Mouse (Mus musculus): ENCODE measurements around the gene Rnaseh2b. TPM values are rescaled to one million over a fixed set of nuclear protein-coding genes. Genes with fewer than 3 reads are reported as not detected.

Gene Rnaseh2b
- polyA plus RNA-seq, 1 experiment from 2014 or later: 69.1 TPM

GRCm38 (mm10) chr14:62311672-62312071, 19.3 kb downstream of the Rnaseh2b start:
- no peaks in the 10 kb centered on the region for H3K9me3 ChIP-seq (replicated peaks)
- peaks cover 22% of the 10 kb centered on the region for H3K4me1 ChIP-seq (replicated peaks)
- no peak for ATAC-seq (ENCODE audit: insufficient number of reproducible peaks, low FRiP score)
- no peak overlapping the region for H3K27ac ChIP-seq (ENCODE audit: poor library complexity, severe bottlenecking)
- H3K36me3 ChIP-seq: no peaks in the 10 kb centered on the region
- H3K4me3 ChIP-seq: no peak overlapping the region
- no peaks in the 10 kb centered on the region for H3K27me3 ChIP-seq (replicated peaks)
- WGBS: 72% methylated on average over 1 of the region's 1 CpGs
- no peak overlapping the region for H3K9ac ChIP-seq
- no peak overlapping the region for H3K4me2 ChIP-seq

GRCm38 (mm10) chr14:62322581-62323344, 30.4 kb downstream of the Rnaseh2b start:
- H3K9ac ChIP-seq: no peak overlapping the region

GRCm38 (mm10) chr14:62323457-62323856, 31.1 kb downstream of the Rnaseh2b start:
- Histone ChIP-seq H3K36me3 (no peaks in the 10 kb centered on the region), H3K9me3 (replicated peaks) (no peaks in the 10 kb centered on the region), H3K27me3 (replicated peaks) (no peaks in the 10 kb centered on the region), H3K27ac (ENCODE audit: poor library complexity, severe bottlenecking) (no peak overlapping the region), H3K4me2 (no peak overlapping the region), H3K4me3 (no peak overlapping the region), H3K9ac (no peak overlapping the region), H3K4me1 (replicated peaks) (peaks cover 9% of the 10 kb centered on the region)
- WGBS: 82% methylated on average over 5 of the region's 5 CpGs
- ATAC-seq (ENCODE audit: insufficient number of reproducible peaks, low FRiP score): no peak

More at GRCm38 (mm10) chr14:62322581-62323344, 30.4 kb downstream of the Rnaseh2b start:
- H3K27ac ChIP-seq (ENCODE audit: poor library complexity, severe bottlenecking): no peak overlapping the region
- H3K4me2 ChIP-seq: no peak overlapping the region
- H3K4me3 ChIP-seq: no peak overlapping the region
- ATAC-seq (ENCODE audit: insufficient number of reproducible peaks, low FRiP score): no peak
- no peaks in the 10 kb centered on the region for H3K9me3 ChIP-seq (replicated peaks)
- no peaks in the 10 kb centered on the region for H3K36me3 ChIP-seq
- WGBS: 59% methylated on average over 6 of the region's 6 CpGs
- no peaks in the 10 kb centered on the region for H3K27me3 ChIP-seq (replicated peaks)
- H3K4me1 ChIP-seq (replicated peaks): peaks cover 8% of the 10 kb centered on the region

- no peak overlapping the region for H3K9ac ChIP-seq
- H3K4me3 ChIP-seq: no peak overlapping the region
- H3K27me3 ChIP-seq (replicated peaks): no peaks in the 10 kb centered on the region
- H3K27ac ChIP-seq (ENCODE audit: poor library complexity, severe bottlenecking): no peak overlapping the region
- H3K4me1 ChIP-seq (replicated peaks): peaks cover 12% of the 10 kb centered on the region
- no peak for ATAC-seq (ENCODE audit: insufficient number of reproducible peaks, low FRiP score)
- H3K36me3 ChIP-seq: no peaks in the 10 kb centered on the region
- no peaks in the 10 kb centered on the region for H3K9me3 ChIP-seq (replicated peaks)
- 82% methylated on average over 5 of the region's 5 CpGs for WGBS
- H3K4me2 ChIP-seq: no peak overlapping the region
Observed at GRCm38 (mm10) chr14:62324943-62325342, 32.6 kb downstream of the Rnaseh2b start.

- ATAC-seq (ENCODE audit: insufficient number of reproducible peaks, low FRiP score): no peak
- peaks cover 13% of the 10 kb centered on the region for H3K4me1 ChIP-seq (replicated peaks)
- no peak overlapping the region for H3K4me2 ChIP-seq
- no peak overlapping the region for H3K4me3 ChIP-seq
- H3K27me3 ChIP-seq (replicated peaks): no peaks in the 10 kb centered on the region
- 73% methylated on average over 3 of the region's 3 CpGs for WGBS
- H3K27ac ChIP-seq (ENCODE audit: poor library complexity, severe bottlenecking): no peak overlapping the region
- no peak overlapping the region for H3K9ac ChIP-seq
- no peaks in the 10 kb centered on the region for H3K9me3 ChIP-seq (replicated peaks)
- H3K36me3 ChIP-seq: no peaks in the 10 kb centered on the region
Observed at GRCm38 (mm10) chr14:62326026-62326425, 33.6 kb downstream of the Rnaseh2b start.

GRCm38 (mm10) chr14:62327171-62327570, 34.8 kb downstream of the Rnaseh2b start:
- ATAC-seq (ENCODE audit: insufficient number of reproducible peaks, low FRiP score): no peak
- 38% methylated on average over 2 of the region's 2 CpGs for WGBS

GRCm38 (mm10) chr14:62328606-62329005, 36.2 kb downstream of the Rnaseh2b start:
- no peak overlapping the region for H3K4me2 ChIP-seq
- no peak overlapping the region for H3K9ac ChIP-seq
- no peak overlapping the region for H3K27ac ChIP-seq (ENCODE audit: poor library complexity, severe bottlenecking)
- no peaks in the 10 kb centered on the region for H3K36me3 ChIP-seq
- no peak for ATAC-seq (ENCODE audit: insufficient number of reproducible peaks, low FRiP score)
- peaks cover 25% of the 10 kb centered on the region for H3K4me1 ChIP-seq (replicated peaks)
- H3K27me3 ChIP-seq (replicated peaks): no peaks in the 10 kb centered on the region
- no peak overlapping the region for H3K4me3 ChIP-seq
- 42% methylated on average over 6 of the region's 6 CpGs for WGBS
- H3K9me3 ChIP-seq (replicated peaks): no peaks in the 10 kb centered on the region

More at GRCm38 (mm10) chr14:62327171-62327570, 34.8 kb downstream of the Rnaseh2b start:
- no peak overlapping the region for H3K27ac ChIP-seq (ENCODE audit: poor library complexity, severe bottlenecking)
- H3K4me2 ChIP-seq: no peak overlapping the region
- no peaks in the 10 kb centered on the region for H3K27me3 ChIP-seq (replicated peaks)
- H3K9me3 ChIP-seq (replicated peaks): no peaks in the 10 kb centered on the region
- H3K4me1 ChIP-seq (replicated peaks): peaks cover 18% of the 10 kb centered on the region
- no peaks in the 10 kb centered on the region for H3K36me3 ChIP-seq
- no peak overlapping the region for H3K9ac ChIP-seq
- no peak overlapping the region for H3K4me3 ChIP-seq

GRCm38 (mm10) chr14:62329631-62330030, 37.2 kb downstream of the Rnaseh2b start:
- Histone ChIP-seq H3K36me3 (no peaks in the 10 kb centered on the region), H3K9ac (no peak overlapping the region), H3K4me1 (replicated peaks) (peaks cover 30% of the 10 kb centered on the region), H3K27me3 (replicated peaks) (no peaks in the 10 kb centered on the region), H3K27ac (ENCODE audit: poor library complexity, severe bottlenecking) (no peak overlapping the region), H3K4me2 (no peak overlapping the region), H3K9me3 (replicated peaks) (no peaks in the 10 kb centered on the region), H3K4me3 (no peak overlapping the region)
- WGBS: 77% methylated on average over 3 of the region's 3 CpGs
- no peak for ATAC-seq (ENCODE audit: insufficient number of reproducible peaks, low FRiP score)

- H3K9ac ChIP-seq: peak overlapping the region; percentile 88
- H3K4me2 ChIP-seq: peak overlapping the region; percentile 90
- H3K36me3 ChIP-seq: no peaks in the 10 kb centered on the region
- ATAC-seq (ENCODE audit: insufficient number of reproducible peaks, low FRiP score): no peak; the same call in 1 of the 2 replicates
- 22% methylated on average over 6 of the region's 6 CpGs for WGBS
- peaks cover 28% of the 10 kb centered on the region for H3K4me1 ChIP-seq (replicated peaks)
- H3K27me3 ChIP-seq (replicated peaks): no peaks in the 10 kb centered on the region
- H3K27ac ChIP-seq (ENCODE audit: poor library complexity, severe bottlenecking): peak overlapping the region; percentile 85; the same call in 1 of the 2 replicates
- H3K9me3 ChIP-seq (replicated peaks): no peaks in the 10 kb centered on the region
- peak overlapping the region; percentile 90 for H3K4me3 ChIP-seq
Observed at GRCm38 (mm10) chr14:62331457-62331856, 39.1 kb downstream of the Rnaseh2b start.

GRCm38 (mm10) chr14:62331866-62332619, 39.7 kb downstream of the Rnaseh2b start:
- Histone ChIP-seq H3K9ac (peak overlapping the region; percentile 88), H3K27me3 (replicated peaks) (no peaks in the 10 kb centered on the region), H3K4me2 (peak overlapping the region; percentile 90), H3K4me1 (replicated peaks) (peaks cover 22% of the 10 kb centered on the region), H3K4me3 (peak overlapping the region; percentile 90), H3K36me3 (no peaks in the 10 kb centered on the region), H3K9me3 (replicated peaks) (no peaks in the 10 kb centered on the region), H3K27ac (ENCODE audit: poor library complexity, severe bottlenecking) (peak overlapping the region; percentile 85)
- under 1% methylated on average over 62 of the region's 62 CpGs for WGBS
- ATAC-seq (ENCODE audit: insufficient number of reproducible peaks, low FRiP score): peak; percentile 84

GRCm38 (mm10) chr14:62333909-62334687, 41.7 kb downstream of the Rnaseh2b start:
- no peak overlapping the region for H3K4me3 ChIP-seq
- no peak overlapping the region for H3K9ac ChIP-seq
- ATAC-seq (ENCODE audit: insufficient number of reproducible peaks, low FRiP score): no peak
- H3K27ac ChIP-seq (ENCODE audit: poor library complexity, severe bottlenecking): no peak overlapping the region
- peaks cover 20% of the 10 kb centered on the region for H3K4me1 ChIP-seq (replicated peaks)
- 75% methylated on average over 9 of the region's 9 CpGs for WGBS
- no peaks in the 10 kb centered on the region for H3K9me3 ChIP-seq (replicated peaks)
- H3K27me3 ChIP-seq (replicated peaks): no peaks in the 10 kb centered on the region
- peaks cover 1% of the 10 kb centered on the region for H3K36me3 ChIP-seq
- H3K4me2 ChIP-seq: no peak overlapping the region

Data from heart, embryonic 12.5 days (tissue).